In genomic region chr5:30916841-30917240, GRCm38 (mm10) we compare ENCODE assay signal across 9 mouse cellular contexts. TPM values are rescaled to one million over a fixed set of nuclear protein-coding genes. Genes with fewer than 3 reads are reported as not detected.
A peak's percentile ranks its signal among the peaks of the same experiment; 100 is the strongest.
DNase-seq lines count a peak whose midpoint lies in the region; ATAC-seq and TF ChIP-seq lines count a peak whose summit lies in the region.
"Had no signal": no experiment of that assay in that cellular context is flagged by ENCODE, and none has a peak within 500 bp of the region (broad histone marks: within the 10 kb centered on the region; RNA-seq: fewer than 3 reads in every experiment).

No protein-coding gene starts in this region.

- no peak for TF ChIP-seq CTCF in E14TG2a.4 (conservative IDR thresholded peaks at IDR 0.05; ENCODE audit: low read length)
- TF ChIP-seq CTCF in intestine, postnatal 0 days (IDR thresholded peaks at IDR 0.05; ENCODE audit: low read depth): no peak

- peaks cover 45% of the 10 kb centered on the region for H3K36me3 ChIP-seq in kidney, embryonic 14.5 days (ENCODE audit: control insufficient read depth, insufficient read depth, low read length)
- H3K36me3 ChIP-seq in E14TG2a.4 (ENCODE audit: insufficient read depth, low read length): no peaks in the 10 kb centered on the region
- peaks cover 25% of the 10 kb centered on the region for H3K36me3 ChIP-seq in intestine, postnatal 0 days (ENCODE audit: control insufficient read depth, insufficient read depth)

- ATAC-seq in kidney, embryonic 14.5 days (ENCODE audit: low FRiP score, low TSS enrichment): no peak
- ATAC-seq in intestine, postnatal 0 days: no peak

- H3K27me3 ChIP-seq in kidney, embryonic 14.5 days (ENCODE audit: control insufficient read depth, insufficient read depth, low read length): no peaks in the 10 kb centered on the region
- H3K27me3 ChIP-seq in E14TG2a.4 (ENCODE audit: insufficient read depth, low read length): peaks cover 16% of the 10 kb centered on the region
- no peaks in the 10 kb centered on the region for H3K27me3 ChIP-seq in intestine, postnatal 0 days (replicated peaks; ENCODE audit: control insufficient read depth, insufficient read depth, low read length)

- no peaks in the 10 kb centered on the region for H3K9me3 ChIP-seq in kidney, embryonic 14.5 days (ENCODE audit: control insufficient read depth, low read length)
- H3K9me3 ChIP-seq in E14TG2a.4 (ENCODE audit: low read length): no peaks in the 10 kb centered on the region
- H3K9me3 ChIP-seq in intestine, postnatal 0 days (ENCODE audit: control insufficient read depth): no peaks in the 10 kb centered on the region

- H3K27ac ChIP-seq in kidney, embryonic 14.5 days (ENCODE audit: low read depth, low read length): no peak overlapping the region
- H3K27ac ChIP-seq in intestine, postnatal 0 days (ENCODE audit: low read depth, low read length): 0 out of 2 replicates have a peak overlapping the region, but pooled peaks have one; percentile 29

- peak; percentile 55 for DNase-seq in cerebellum, adult 9-11 months
- DNase-seq in cerebellum, postnatal 14 days: no peak
- DNase-seq in kidney, postnatal 4 days: no peak
- no peak for DNase-seq in frontal cortex, postnatal 25 days (ENCODE audit: low spot score in 2 of 2)
- no peak for DNase-seq in adrenal gland, postnatal 14 days
- DNase-seq: embryo, embryonic 11 days had no signal

- peak overlapping the region; percentile 12; the same call in 1 of the 2 replicates for H3K9ac ChIP-seq in kidney, embryonic 14.5 days (ENCODE audit: low read depth, low read length)
- no peak overlapping the region for H3K9ac ChIP-seq in intestine, postnatal 0 days (ENCODE audit: low read depth, low read length)

- no peak overlapping the region for H3K4me3 ChIP-seq in kidney, embryonic 14.5 days (ENCODE audit: low read length)
- peak overlapping the region; percentile 67 for H3K4me3 ChIP-seq in E14TG2a.4 (replicated peaks; ENCODE audit: low read length)
- no peak overlapping the region for H3K4me3 ChIP-seq in intestine, postnatal 0 days (ENCODE audit: low read depth, low read length)

- WGBS in kidney, embryonic 14.5 days: 94% methylated on average over 9 of the region's 9 CpGs
- WGBS in intestine, postnatal 0 days: 89% methylated on average over 9 of the region's 9 CpGs

- no peak overlapping the region for H3K4me2 ChIP-seq in kidney, embryonic 14.5 days (replicated peaks; ENCODE audit: low read depth, low read length)
- H3K4me2 ChIP-seq in intestine, postnatal 0 days (replicated peaks; ENCODE audit: low read depth): no peak overlapping the region

- peaks cover 36% of the 10 kb centered on the region for H3K4me1 ChIP-seq in kidney, embryonic 14.5 days (ENCODE audit: control insufficient read depth, insufficient read depth, low read length)
- peaks cover 89% of the 10 kb centered on the region for H3K4me1 ChIP-seq in E14TG2a.4 (replicated peaks; ENCODE audit: low read depth, low read length)
- peaks cover 7% of the 10 kb centered on the region; the same call in 1 of the 2 replicates for H3K4me1 ChIP-seq in intestine, postnatal 0 days (replicated peaks; ENCODE audit: control insufficient read depth, insufficient read depth, low read length)

RNA-seq across cellular contexts. Expression of gene Emilin1, which starts 3.6 kb away (rescaled TPM):
- polyA plus RNA-seq in kidney, embryonic 14.5 days (2014; fragmentation: Nextera tagmentation; extraction: Ambion mirVana): 170 and 191 TPM in 2 replicates
- 63.2 and 63.7 TPM in 2 replicates for polyA plus RNA-seq in intestine, postnatal 0 days (2015; fragmentation: Nextera tagmentation; extraction: Ambion mirVana)
- total RNA-seq in adrenal gland, postnatal 14 days (2021): 46.2 and 51.0 TPM in 2 replicates

RNA-seq across cellular contexts. Expression of gene Khk, which starts 4.4 kb away (rescaled TPM):
- polyA plus RNA-seq in kidney, embryonic 14.5 days (2014; fragmentation: Nextera tagmentation; extraction: Ambion mirVana): 29.7 and 31.4 TPM in 2 replicates
- 89.6 and 97.9 TPM in 2 replicates for polyA plus RNA-seq in intestine, postnatal 0 days (2015; fragmentation: Nextera tagmentation; extraction: Ambion mirVana)
- 48.4 and 70.5 TPM in 2 replicates for total RNA-seq in adrenal gland, postnatal 14 days (2021)

RNA-seq across cellular contexts. Expression of gene Ost4, which starts 9.3 kb away (rescaled TPM):
- polyA plus RNA-seq in kidney, embryonic 14.5 days (2014; fragmentation: Nextera tagmentation; extraction: Ambion mirVana): 500 and 653 TPM in 2 replicates
- polyA plus RNA-seq in intestine, postnatal 0 days (2015; fragmentation: Nextera tagmentation; extraction: Ambion mirVana): 458 and 495 TPM in 2 replicates
- total RNA-seq in adrenal gland, postnatal 14 days (2021): 210 and 212 TPM in 2 replicates

RNA-seq across cellular contexts. Expression of gene Agbl5, which starts 28.3 kb away (rescaled TPM):
- 19.5 and 27.1 TPM in 2 replicates for polyA plus RNA-seq in kidney, embryonic 14.5 days (2014; fragmentation: Nextera tagmentation; extraction: Ambion mirVana)
- polyA plus RNA-seq in intestine, postnatal 0 days (2015; fragmentation: Nextera tagmentation; extraction: Ambion mirVana): 5.5 and 6.5 TPM in 2 replicates
- total RNA-seq in adrenal gland, postnatal 14 days (2021): 10.4 and 11.7 TPM in 2 replicates

RNA-seq across cellular contexts. Expression of gene Cgref1, which starts 28.6 kb away (rescaled TPM):
- polyA plus RNA-seq in kidney, embryonic 14.5 days (2014; fragmentation: Nextera tagmentation; extraction: Ambion mirVana): 7.5 and 10.4 TPM in 2 replicates
- 535 and 618 TPM in 2 replicates for polyA plus RNA-seq in intestine, postnatal 0 days (2015; fragmentation: Nextera tagmentation; extraction: Ambion mirVana)
- total RNA-seq in adrenal gland, postnatal 14 days (2021): 0.56 and 0.86 TPM in 2 replicates
